Mouse (Mus musculus): Measurements from ENCODE around the gene Nms. TPM values are rescaled to one million over a fixed set of nuclear protein-coding genes. Genes with fewer than 3 reads are reported as not detected.

The Nms gene
- total RNA-seq (2023) = not detected in 4 replicates

DNA sequence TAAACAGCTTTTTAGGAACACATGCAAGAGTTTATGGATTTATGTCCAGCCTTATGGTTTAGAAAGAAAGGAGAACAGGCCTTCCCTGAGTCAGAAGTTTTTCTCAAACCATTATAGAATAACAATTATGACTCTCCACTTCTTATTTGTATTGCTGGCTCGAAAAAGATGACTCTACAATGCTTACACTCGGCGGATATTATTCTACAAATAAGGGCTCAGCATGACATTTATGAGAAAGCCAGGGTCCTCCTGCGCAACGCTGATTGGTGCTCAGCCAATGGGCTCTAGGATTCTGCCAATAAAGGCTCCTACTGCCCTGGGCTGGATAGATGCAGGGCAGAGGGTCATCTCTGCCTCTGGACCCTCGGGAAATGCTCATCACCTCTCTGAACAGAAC is at the start of gene Nms:
Gene Nms, plus strand, starts transcription at position 301 of the 400 bp plus-strand sequence.

DNA sequence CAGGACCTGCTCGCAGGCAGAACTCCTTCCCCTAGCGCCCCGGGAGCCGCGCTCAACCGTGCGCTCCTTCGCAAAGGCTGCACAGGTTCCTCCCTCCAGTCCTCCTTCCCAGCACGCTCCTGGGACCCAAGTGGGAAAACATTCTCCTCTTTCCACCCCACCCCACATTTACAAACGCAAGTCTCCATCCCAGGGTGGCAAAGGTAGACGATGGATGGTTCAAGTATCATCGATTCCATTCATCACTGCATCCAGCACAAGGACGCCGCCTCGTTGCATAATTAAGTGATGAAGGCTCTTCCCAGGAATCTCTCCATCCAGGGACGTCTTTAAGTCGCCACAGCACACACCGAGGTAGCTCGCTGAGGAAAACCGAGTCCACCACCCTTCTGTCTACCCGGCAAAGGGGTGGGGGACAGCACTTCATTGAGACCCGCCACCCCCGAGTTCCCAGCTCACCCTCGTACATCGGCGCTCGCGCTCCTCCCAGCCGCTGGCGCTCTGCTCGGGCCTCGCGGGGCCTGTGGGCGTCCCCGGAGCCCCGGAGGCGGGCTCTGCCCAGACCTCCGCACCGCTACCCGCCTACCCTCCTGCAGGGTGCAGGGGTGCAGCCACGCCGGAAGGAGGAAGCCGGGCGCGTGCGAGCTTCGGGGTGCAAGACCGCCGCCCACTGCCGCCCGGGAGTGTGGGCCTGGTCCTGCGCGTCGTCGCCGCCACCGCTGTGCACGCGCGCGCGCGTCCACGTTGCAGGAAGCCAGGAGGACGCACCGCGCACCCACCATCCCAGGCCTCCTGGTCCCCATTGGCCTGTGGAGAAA is 41.3 kb upstream of the Nms start, which contains the start of gene Chst10:
Gene Chst10, minus strand, starts transcription at position 731 of the 818 bp plus-strand sequence.

DNA sequence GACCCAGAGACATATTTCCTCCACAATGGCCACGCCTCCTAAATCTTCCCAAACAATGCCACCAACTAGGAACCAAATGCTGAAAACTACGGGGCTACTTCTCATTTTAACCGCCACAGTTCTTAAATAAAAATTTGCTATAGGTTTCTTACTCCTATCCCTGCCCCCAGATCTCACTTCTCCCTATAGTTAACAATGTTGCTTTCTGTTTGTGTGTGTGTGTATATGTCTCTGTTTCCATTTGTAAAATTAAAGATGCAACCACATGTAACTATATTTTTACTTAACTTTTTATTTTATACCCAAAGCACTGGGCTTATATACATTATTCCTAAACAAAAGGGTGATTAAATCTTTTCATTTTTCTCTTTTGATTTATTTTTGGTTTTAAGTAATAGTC is 46.4 kb downstream of the Nms start, which contains the start of gene Pdcl3:
Gene Pdcl3, plus strand, starts transcription at position 301 of the 400 bp plus-strand sequence.

Other genes with a start within 250 kb of the Nms start
- not detected in 4 replicates for gene Lonrf2, start 102.4 kb upstream of the Nms start, total RNA-seq (2023)
- gene Chst10, start 41.0 kb upstream of the Nms start, total RNA-seq (2023) = 28.8 to 32.3 TPM (median 30.5 TPM) in 4 replicates
- gene Pdcl3, start 46.5 kb downstream of the Nms start, total RNA-seq (2023) = 23.4 to 30.7 TPM (median 28.6 TPM) in 4 replicates

Data from B cell, adult 62 days (primary cell).